Mouse (Mus musculus) myocyte (in vitro differentiated cells): Measurements from ENCODE around the gene Xpo5.

Source experiments
- CEBPB ChIP-seq: IDR thresholded peaks from 2 replicates; pipeline ENCODE4 v1.6.1; 2011; ENCODE audit warnings: mild to moderate bottlenecking, moderate library complexity; ENCODE audit not compliant: poor library complexity, insufficient read depth, severe bottlenecking
- MAX ChIP-seq: IDR thresholded peaks from one replicate; pipeline ENCODE4 v1.6.1; 2011; ENCODE audit warnings: low read depth, mild to moderate bottlenecking, control low read depth
- MYOD1 ChIP-seq, 3 experiments: IDR thresholded peaks; one replicate each; pipeline ENCODE4 v1.6.1; 2011; ENCODE audit warnings: control low read depth in 2 of 3, low read depth in 2 of 3, mild to moderate bottlenecking in 2 of 3, moderate library complexity in 1 of 3; ENCODE audit not compliant: insufficient read length in 2 of 3, control insufficient read depth in 1 of 3
- MYOG ChIP-seq, 3 experiments: IDR thresholded peaks; one replicate each; pipeline ENCODE4 v1.6.1; 2011; ENCODE audit warnings: control low read depth in 2 of 3, low read depth in 2 of 3, mild to moderate bottlenecking in 2 of 3; ENCODE audit not compliant: insufficient read length in 2 of 3, control insufficient read depth in 1 of 3, insufficient read depth in 1 of 3
- POLR2A ChIP-seq: IDR thresholded peaks from one replicate; pipeline ENCODE4 v1.6.1; 2011; ENCODE audit warnings: low read depth, mild to moderate bottlenecking, control low read depth, moderate library complexity; ENCODE audit not compliant: insufficient read length
- POLR2AphosphoS2 ChIP-seq: IDR thresholded peaks from one replicate; pipeline ENCODE4 v1.6.1; 2011; ENCODE audit warnings: low read depth, control low read depth; ENCODE audit not compliant: insufficient read length
- REST ChIP-seq: IDR thresholded peaks from one replicate; pipeline ENCODE4 v1.6.1; 2011; ENCODE audit warnings: mild to moderate bottlenecking, control low read depth, moderate library complexity; ENCODE audit not compliant: insufficient read depth, insufficient read length
- SRF ChIP-seq: IDR thresholded peaks from one replicate; pipeline ENCODE4 v1.6.1; 2011; ENCODE audit warnings: low read depth; ENCODE audit not compliant: control insufficient read depth, insufficient read length
- TCF12 ChIP-seq: IDR thresholded peaks from one replicate; pipeline ENCODE4 v1.6.1; 2011; ENCODE audit warnings: mild to moderate bottlenecking, control low read depth; ENCODE audit not compliant: poor library complexity, insufficient read depth, severe bottlenecking
- USF1 ChIP-seq: IDR thresholded peaks from one replicate; pipeline ENCODE4 v1.6.1; 2011; ENCODE audit warnings: low read depth, mild to moderate bottlenecking, control low read depth, moderate library complexity

DNA sequence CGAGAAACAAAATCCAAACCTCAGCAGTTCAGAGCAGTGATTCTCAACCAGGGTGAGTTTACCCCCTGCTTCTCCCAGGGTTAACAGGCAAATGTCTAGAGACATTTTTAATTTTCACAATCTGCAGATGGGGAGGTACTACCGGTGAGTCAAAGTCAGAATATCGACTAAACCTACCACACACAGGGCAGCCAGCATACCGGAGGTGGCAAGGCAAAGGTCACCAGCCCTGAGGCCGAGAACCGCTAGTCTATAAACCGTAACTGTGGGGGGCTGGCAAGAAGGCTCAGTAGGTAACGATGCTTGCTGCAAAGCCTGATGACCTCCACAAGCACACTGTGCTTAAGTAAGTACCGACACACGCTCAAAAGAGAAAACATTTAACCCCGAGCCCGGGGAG is 62.9 kb downstream of the Xpo5 start:
- TF ChIP-seq POLR2A (no peak), USF1 (no peak), MAX (no peak), MYOD1 (IDR thresholded peaks at IDR 0.05; ENCODE audit: control insufficient read depth in 1 of 3, insufficient read length in 2 of 3, low read depth in 2 of 3) (no peak), MYOG (IDR thresholded peaks at IDR 0.05; ENCODE audit: control insufficient read depth in 1 of 3, insufficient read depth in 1 of 3, insufficient read length in 2 of 3, low read depth in 2 of 3) (no peak), POLR2AphosphoS2 (no peak), TCF12 (no peak), CEBPB (no peak), SRF (no peak), REST (no peak)
